Mouse (Mus musculus): ENCODE measurements around the gene Col4a1. TPM values are rescaled to one million over a fixed set of nuclear protein-coding genes. Genes with fewer than 3 reads are reported as not detected.

The Col4a1 gene
- polyA plus RNA-seq, 1 experiment from 2014 or later, result 115 TPM

- no peaks in the 10 kb centered on the region for H3K27me3 ChIP-seq (ENCODE audit: control insufficient read depth, insufficient read depth, low read length)
- no peak overlapping the region for H3K4me2 ChIP-seq
- H3K4me3 ChIP-seq (ENCODE audit: low read depth, low read length), result no peak overlapping the region
- H3K27ac ChIP-seq (ENCODE audit: low read depth, low read length), result no peak overlapping the region
- H3K36me3 ChIP-seq (ENCODE audit: control insufficient read depth, insufficient read depth, low read length), result no peaks in the 10 kb centered on the region
- ATAC-seq (ENCODE audit: low FRiP score) (no peak), DNase-seq (ENCODE audit: low spot score, missing footprints) (no peak)
- H3K4me1 ChIP-seq (ENCODE audit: control insufficient read depth, insufficient read depth, low read length), result no peaks in the 10 kb centered on the region
- no peak overlapping the region for H3K9ac ChIP-seq (ENCODE audit: low read length)
- no peaks in the 10 kb centered on the region for H3K9me3 ChIP-seq (ENCODE audit: control insufficient read depth, low read length)
- 90% methylated on average over 6 of the region's 6 CpGs for WGBS
Observed at GRCm38 (mm10) chr8:11351355-11351754, 38.7 kb upstream of the Col4a1 start.

- no peak for DNase-seq (ENCODE audit: low spot score, missing footprints)
- ATAC-seq (ENCODE audit: low FRiP score), result no peak
- H3K9ac ChIP-seq (ENCODE audit: low read length), result no peak overlapping the region
- no peaks in the 10 kb centered on the region for H3K9me3 ChIP-seq (ENCODE audit: control insufficient read depth, low read length)
- no peak overlapping the region for H3K27ac ChIP-seq (ENCODE audit: low read depth, low read length)
- H3K4me2 ChIP-seq, result no peak overlapping the region
- no peaks in the 10 kb centered on the region for H3K36me3 ChIP-seq (ENCODE audit: control insufficient read depth, insufficient read depth, low read length)
- no peak overlapping the region for H3K4me3 ChIP-seq (ENCODE audit: low read depth, low read length)
- 89% methylated on average over 11 of the region's 11 CpGs for WGBS
- no peaks in the 10 kb centered on the region for H3K27me3 ChIP-seq (ENCODE audit: control insufficient read depth, insufficient read depth, low read length)
- H3K4me1 ChIP-seq (ENCODE audit: control insufficient read depth, insufficient read depth, low read length), result no peaks in the 10 kb centered on the region
Observed at GRCm38 (mm10) chr8:11348622-11349021, 36.0 kb upstream of the Col4a1 start.

GRCm38 (mm10) chr8:11347699-11348098, 35.1 kb upstream of the Col4a1 start:
- Histone ChIP-seq H3K9ac (ENCODE audit: low read length) (no peak overlapping the region), H3K27ac (ENCODE audit: low read depth, low read length) (no peak overlapping the region), H3K4me2 (no peak overlapping the region), H3K36me3 (ENCODE audit: control insufficient read depth, insufficient read depth, low read length) (no peaks in the 10 kb centered on the region), H3K9me3 (ENCODE audit: control insufficient read depth, low read length) (no peaks in the 10 kb centered on the region), H3K4me1 (ENCODE audit: control insufficient read depth, insufficient read depth, low read length) (no peaks in the 10 kb centered on the region), H3K4me3 (ENCODE audit: low read depth, low read length) (no peak overlapping the region), H3K27me3 (ENCODE audit: control insufficient read depth, insufficient read depth, low read length) (no peaks in the 10 kb centered on the region)
- 84% methylated on average over 9 of the region's 9 CpGs for WGBS
- DNase-seq (ENCODE audit: low spot score, missing footprints) (no peak), ATAC-seq (ENCODE audit: low FRiP score) (no peak)

DNA sequence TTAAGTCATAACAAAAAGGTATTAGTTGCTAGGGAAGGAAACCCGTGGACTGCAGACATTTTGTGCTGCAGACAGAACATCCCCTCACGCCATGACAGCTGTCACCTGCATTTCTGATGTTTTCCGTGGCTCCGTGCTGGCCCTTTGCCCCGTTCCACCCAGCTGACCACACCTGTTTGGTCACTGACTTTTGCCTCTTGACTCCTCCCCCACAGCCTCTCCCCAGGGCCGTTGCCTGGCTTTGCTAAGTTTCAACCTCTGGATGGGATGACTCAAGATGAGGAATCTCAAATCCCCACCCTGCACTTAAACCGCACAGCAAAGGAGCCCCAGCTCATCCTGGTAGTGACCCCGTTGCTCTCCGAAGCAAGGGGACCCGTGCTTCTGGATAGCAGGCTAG, 33.6 kb upstream of the Col4a1 start:
- ATAC-seq (ENCODE audit: low FRiP score) (no peak), DNase-seq (ENCODE audit: low spot score, missing footprints) (no peak)
- H3K27me3 ChIP-seq (ENCODE audit: control insufficient read depth, insufficient read depth, low read length), result no peaks in the 10 kb centered on the region
- no peak overlapping the region for H3K9ac ChIP-seq (ENCODE audit: low read length)
- no peaks in the 10 kb centered on the region for H3K4me1 ChIP-seq (ENCODE audit: control insufficient read depth, insufficient read depth, low read length)
- no peak overlapping the region for H3K4me3 ChIP-seq (ENCODE audit: low read depth, low read length)
- no peaks in the 10 kb centered on the region for H3K36me3 ChIP-seq (ENCODE audit: control insufficient read depth, insufficient read depth, low read length)
- H3K9me3 ChIP-seq (ENCODE audit: control insufficient read depth, low read length), result no peaks in the 10 kb centered on the region
- 85% methylated on average over 10 of the region's 10 CpGs for WGBS
- H3K4me2 ChIP-seq, result no peak overlapping the region
- no peak overlapping the region for H3K27ac ChIP-seq (ENCODE audit: low read depth, low read length)

DNA sequence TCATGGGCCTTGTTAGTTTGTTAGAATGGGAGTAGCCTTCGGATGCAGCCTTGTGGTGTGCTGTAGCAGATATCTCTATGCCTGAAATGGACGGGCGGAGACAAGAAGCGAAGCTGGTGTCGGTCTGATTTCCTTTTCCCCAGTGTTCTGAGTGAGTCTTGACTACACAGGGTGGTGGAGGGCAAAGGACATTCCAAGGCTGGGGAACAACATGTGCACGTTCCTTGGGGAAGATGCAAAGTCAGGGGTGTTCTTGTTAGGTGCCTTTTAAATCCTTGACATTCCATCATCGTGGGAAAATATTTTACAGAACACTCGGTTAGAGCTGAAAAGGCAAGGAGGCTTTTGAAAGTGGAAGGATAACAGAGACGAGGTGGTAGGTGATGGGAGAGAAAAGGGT, 31.8 kb upstream of the Col4a1 start:
- Histone ChIP-seq H3K36me3 (ENCODE audit: control insufficient read depth, insufficient read depth, low read length) (no peaks in the 10 kb centered on the region), H3K4me2 (no peak overlapping the region), H3K9me3 (ENCODE audit: control insufficient read depth, low read length) (no peaks in the 10 kb centered on the region), H3K9ac (ENCODE audit: low read length) (no peak overlapping the region), H3K27ac (ENCODE audit: low read depth, low read length) (no peak overlapping the region), H3K27me3 (ENCODE audit: control insufficient read depth, insufficient read depth, low read length) (no peaks in the 10 kb centered on the region), H3K4me1 (ENCODE audit: control insufficient read depth, insufficient read depth, low read length) (no peaks in the 10 kb centered on the region), H3K4me3 (ENCODE audit: low read depth, low read length) (no peak overlapping the region)
- DNase-seq (ENCODE audit: low spot score, missing footprints) (no peak), ATAC-seq (ENCODE audit: low FRiP score) (no peak)
- 91% methylated on average over 9 of the region's 9 CpGs for WGBS

DNA sequence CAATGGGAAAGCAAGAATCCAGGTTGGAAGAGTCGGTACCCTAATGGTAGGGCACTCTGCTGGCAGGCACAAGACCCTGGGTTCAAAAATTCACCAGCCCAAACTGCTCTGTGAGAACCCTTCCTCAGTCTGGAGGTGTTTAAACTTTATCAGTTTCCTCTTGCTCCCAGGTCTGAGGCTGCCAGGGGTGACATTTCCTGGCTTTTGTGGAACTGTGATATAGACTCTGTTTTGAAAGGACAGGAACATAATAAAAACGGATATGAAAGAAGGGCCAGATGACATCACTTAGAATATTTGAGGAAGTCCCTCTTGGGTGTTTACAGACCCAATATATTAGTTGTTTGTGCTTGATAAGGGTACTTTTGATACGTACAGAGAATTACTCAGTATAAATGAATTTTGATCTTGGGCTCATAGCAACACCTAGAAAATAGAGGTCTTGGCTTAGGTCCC, 28.5 kb upstream of the Col4a1 start:
- no peaks in the 10 kb centered on the region for H3K4me1 ChIP-seq (ENCODE audit: control insufficient read depth, insufficient read depth, low read length)
- no peaks in the 10 kb centered on the region for H3K36me3 ChIP-seq (ENCODE audit: control insufficient read depth, insufficient read depth, low read length)
- H3K4me3 ChIP-seq (ENCODE audit: low read depth, low read length), result no peak overlapping the region
- 86% methylated on average over 3 of the region's 3 CpGs for WGBS
- no peaks in the 10 kb centered on the region for H3K9me3 ChIP-seq (ENCODE audit: control insufficient read depth, low read length)
- DNase-seq (ENCODE audit: low spot score, missing footprints) (no peak), ATAC-seq (ENCODE audit: low FRiP score) (no peak)
- no peak overlapping the region for H3K4me2 ChIP-seq
- H3K27me3 ChIP-seq (ENCODE audit: control insufficient read depth, insufficient read depth, low read length), result no peaks in the 10 kb centered on the region
- H3K27ac ChIP-seq (ENCODE audit: low read depth, low read length), result no peak overlapping the region
- H3K9ac ChIP-seq (ENCODE audit: low read length), result no peak overlapping the region

GRCm38 (mm10) chr8:11340310-11341110, 27.9 kb upstream of the Col4a1 start:
- H3K27me3 ChIP-seq (ENCODE audit: control insufficient read depth, insufficient read depth, low read length), result no peaks in the 10 kb centered on the region
- H3K36me3 ChIP-seq (ENCODE audit: control insufficient read depth, insufficient read depth, low read length), result no peaks in the 10 kb centered on the region
- H3K9me3 ChIP-seq (ENCODE audit: control insufficient read depth, low read length), result no peaks in the 10 kb centered on the region
- DNase-seq (ENCODE audit: low spot score, missing footprints) (no peak), ATAC-seq (ENCODE audit: low FRiP score) (no peak)
- no peak overlapping the region for H3K9ac ChIP-seq (ENCODE audit: low read length)
- no peaks in the 10 kb centered on the region for H3K4me1 ChIP-seq (ENCODE audit: control insufficient read depth, insufficient read depth, low read length)
- 68% methylated on average over 12 of the region's 12 CpGs for WGBS
- H3K4me3 ChIP-seq (ENCODE audit: low read depth, low read length), result no peak overlapping the region
- no peak overlapping the region for H3K4me2 ChIP-seq
- no peak overlapping the region for H3K27ac ChIP-seq (ENCODE audit: low read depth, low read length)

- Histone ChIP-seq H3K4me3 (ENCODE audit: low read depth, low read length) (no peak overlapping the region), H3K27me3 (ENCODE audit: control insufficient read depth, insufficient read depth, low read length) (no peaks in the 10 kb centered on the region), H3K9ac (ENCODE audit: low read length) (no peak overlapping the region), H3K9me3 (ENCODE audit: control insufficient read depth, low read length) (no peaks in the 10 kb centered on the region), H3K4me2 (no peak overlapping the region), H3K27ac (ENCODE audit: low read depth, low read length) (no peak overlapping the region), H3K4me1 (ENCODE audit: control insufficient read depth, insufficient read depth, low read length) (no peaks in the 10 kb centered on the region), H3K36me3 (ENCODE audit: control insufficient read depth, insufficient read depth, low read length) (no peaks in the 10 kb centered on the region)
- WGBS, result 91% methylated on average over 9 of the region's 9 CpGs
- DNase-seq (ENCODE audit: low spot score, missing footprints) (no peak), ATAC-seq (ENCODE audit: low FRiP score) (no peak)
Observed at GRCm38 (mm10) chr8:11338507-11338906, 25.9 kb upstream of the Col4a1 start.

DNA sequence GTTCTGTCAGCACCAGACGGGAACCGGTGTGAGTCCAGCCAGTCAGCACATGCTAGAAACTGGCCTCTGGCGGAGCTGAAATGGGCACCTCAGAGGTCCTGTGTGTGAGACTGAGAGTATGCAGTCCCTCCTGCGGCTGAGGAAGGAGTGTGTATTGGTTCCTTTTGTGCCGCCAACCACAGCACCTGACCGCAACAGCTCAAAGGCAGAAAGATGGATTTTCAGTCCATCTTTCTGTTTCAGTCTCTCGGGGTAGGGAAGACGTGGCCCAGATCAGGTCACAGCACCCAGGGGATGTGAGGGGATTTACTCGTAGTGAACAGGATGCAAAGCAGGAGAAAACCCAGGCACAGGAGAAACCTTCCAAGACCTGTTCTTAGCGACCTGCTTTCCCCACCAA, 25.0 kb upstream of the Col4a1 start:
- no peaks in the 10 kb centered on the region for H3K27me3 ChIP-seq (ENCODE audit: control insufficient read depth, insufficient read depth, low read length)
- no peak overlapping the region for H3K4me2 ChIP-seq
- DNase-seq (ENCODE audit: low spot score, missing footprints) (no peak), ATAC-seq (ENCODE audit: low FRiP score) (no peak)
- 84% methylated on average over 10 of the region's 10 CpGs for WGBS
- no peaks in the 10 kb centered on the region for H3K36me3 ChIP-seq (ENCODE audit: control insufficient read depth, insufficient read depth, low read length)
- no peaks in the 10 kb centered on the region for H3K4me1 ChIP-seq (ENCODE audit: control insufficient read depth, insufficient read depth, low read length)
- no peak overlapping the region for H3K4me3 ChIP-seq (ENCODE audit: low read depth, low read length)
- H3K27ac ChIP-seq (ENCODE audit: low read depth, low read length), result no peak overlapping the region
- H3K9ac ChIP-seq (ENCODE audit: low read length), result no peak overlapping the region
- no peaks in the 10 kb centered on the region for H3K9me3 ChIP-seq (ENCODE audit: control insufficient read depth, low read length)

Data from midbrain, embryonic 11.5 days (tissue).